Mouse (Mus musculus) left cerebral cortex, adult 6 months (tissue): ENCODE data around the gene Mylk3. TPM values are rescaled to one million over a fixed set of nuclear protein-coding genes. Genes with fewer than 3 reads are reported as not detected.

ENCODE experiments used
- long read RNA-seq, 2 experiments: library from polyadenylated mRNA; unstranded; transcript quantifications; one replicate each; pipeline ENCODE4 v2.0.0; 2019 to 2020
- polyA plus RNA-seq: library from polyadenylated mRNA; unstranded; fragments of <200 nt; fragmentation: Nextera tagmentation; gene quantifications from 2 replicates; pipeline ENCODE4 v1.2.3, GENCODE M21; 2021

Mylk3 gene
- 4.3 and 4.9 TPM in 2 replicates for polyA plus RNA-seq
- long read RNA-seq, experiment 1, partial matches to known transcripts: 5 of 13 reads
- long read RNA-seq, experiment 1, other reads (novel, unspliced or antisense): 8 of 13 reads
- long read RNA-seq, experiment 2, partial matches to known transcripts: 5 of 5 reads
- long read RNA-seq, experiment 2, other reads (novel, unspliced or antisense): 0 of 5 reads

DNA sequence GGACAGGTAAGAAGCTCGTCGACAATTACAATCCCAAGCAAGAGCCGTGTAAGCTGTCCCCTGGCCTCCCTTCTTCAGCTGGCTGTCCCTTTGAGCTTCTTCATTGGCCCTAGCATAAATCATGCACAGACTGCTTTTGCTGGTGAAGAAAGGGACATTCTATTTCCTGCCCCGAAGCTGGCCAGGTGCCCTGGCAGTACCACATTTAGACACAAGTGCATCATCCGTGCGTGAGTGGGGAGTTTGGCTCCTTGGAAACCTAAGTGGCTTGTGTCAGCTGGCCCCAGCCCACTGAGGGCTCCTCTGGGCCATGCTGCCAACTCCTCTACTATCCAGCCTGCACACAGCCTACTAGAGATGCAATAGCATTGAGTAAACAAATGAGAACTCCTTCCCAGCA, at the start of gene Mylk3:
Gene Mylk3 (minus strand): TSS at position 141 of the 400 bp plus-strand sequence.

DNA sequence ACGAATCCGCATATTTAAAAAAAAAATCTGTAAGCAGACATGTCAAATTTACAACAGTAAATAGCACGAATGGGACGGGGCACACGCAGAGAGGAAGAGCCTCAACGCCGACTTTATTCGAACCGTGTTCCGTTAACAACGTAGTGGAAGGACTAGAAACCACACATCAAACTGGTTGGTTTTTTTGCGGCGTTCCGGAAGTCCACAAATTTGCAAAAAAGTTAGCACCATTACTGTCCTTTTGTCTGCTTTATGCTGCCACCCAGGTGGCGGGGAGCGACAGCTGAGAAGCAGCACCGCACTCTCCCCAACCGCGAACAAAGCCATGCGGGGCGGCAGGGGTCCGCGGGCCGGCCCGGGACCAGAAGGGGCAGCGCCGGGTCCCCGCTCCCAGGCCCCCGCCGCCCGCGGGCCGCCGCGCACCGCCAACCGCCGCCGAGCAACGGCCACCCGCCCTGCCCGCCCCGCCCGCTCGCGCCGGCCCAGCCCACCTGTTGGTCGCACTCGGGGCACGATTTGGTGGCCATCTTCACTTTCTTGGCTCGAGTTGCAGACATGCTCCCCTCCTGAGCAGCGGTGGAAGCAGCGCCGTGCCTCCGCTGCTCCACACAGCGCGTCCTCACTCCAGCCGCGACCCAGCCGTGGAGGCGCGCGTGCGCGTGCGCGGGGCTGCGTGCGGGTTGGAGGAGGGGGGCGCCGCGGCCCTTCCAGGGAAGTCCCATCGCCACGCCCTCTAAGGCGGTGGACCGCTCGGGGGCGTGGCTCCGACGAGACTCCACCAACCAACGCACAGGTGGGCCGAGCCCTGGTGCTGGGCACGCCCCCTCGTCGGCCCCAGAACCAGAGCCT, 46.2 kb upstream of the Mylk3 start, which contains the start of gene 4921524J17Rik:
Gene 4921524J17Rik (minus strand): TSS at position 666 of the 849 bp plus-strand sequence.

DNA sequence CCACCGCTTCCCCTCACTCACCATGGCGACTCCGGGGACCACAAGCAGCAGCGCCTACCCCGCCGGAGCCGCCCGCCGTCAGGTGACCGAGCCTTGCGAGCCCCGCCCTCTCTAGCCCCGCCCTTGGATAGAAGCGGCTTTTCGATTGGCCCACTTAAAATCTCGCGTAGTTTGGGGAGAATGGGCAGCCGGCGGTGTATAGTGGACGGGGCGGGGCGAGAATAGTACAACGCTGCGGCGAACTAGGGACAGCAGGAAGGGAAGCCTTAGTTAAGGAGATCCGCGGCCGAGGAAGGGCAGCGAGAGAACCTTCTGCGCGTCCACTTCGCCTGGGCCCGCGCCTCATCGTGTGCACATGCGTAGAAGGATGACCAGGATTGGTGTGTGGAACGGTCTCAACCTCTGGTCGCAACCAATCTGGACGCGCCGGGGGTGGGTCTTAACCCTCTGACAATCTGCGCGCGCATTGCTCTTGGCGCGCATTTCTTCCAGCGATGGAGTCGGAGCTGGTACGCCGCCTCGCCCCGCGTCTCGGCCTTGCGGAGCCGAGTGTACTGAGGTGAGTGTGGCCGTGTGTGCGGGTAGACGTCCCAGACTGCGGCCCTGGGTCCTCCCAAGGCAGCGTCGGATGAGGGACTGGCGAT, 86.6 kb downstream of the Mylk3 start, which contains the start of the genes Orc6 and Vps35:
Gene Orc6 (plus strand): TSS at position 199 of the 644 bp plus-strand sequence.
Gene Vps35 (minus strand): TSS at position 369 of the 644 bp plus-strand sequence.

Other genes starting within 250 kb of the Mylk3 start
- not detected in 2 replicates for gene Cks1brt, start 234.4 kb downstream of the Mylk3 start, polyA plus RNA-seq
- not detected in 2 replicates for gene Olfr371, start 160.4 kb downstream of the Mylk3 start, polyA plus RNA-seq
- 44.4 and 46.6 TPM in 2 replicates for gene Orc6, start 86.7 kb downstream of the Mylk3 start, polyA plus RNA-seq
- 68.8 and 96.4 TPM in 2 replicates for gene Vps35, start 86.5 kb downstream of the Mylk3 start, polyA plus RNA-seq
- 21.4 and 25.7 TPM in 2 replicates for gene 4921524J17Rik, start 46.5 kb upstream of the Mylk3 start, polyA plus RNA-seq
- gene Gpt2, start 106.2 kb upstream of the Mylk3 start, polyA plus RNA-seq: 18.0 and 19.2 TPM in 2 replicates
- gene Dnaja2, start 169.0 kb upstream of the Mylk3 start, polyA plus RNA-seq: 170 and 237 TPM in 2 replicates